Comparison of ENCODE assay signal across 16 mouse cellular contexts in the genomic region with DNA sequence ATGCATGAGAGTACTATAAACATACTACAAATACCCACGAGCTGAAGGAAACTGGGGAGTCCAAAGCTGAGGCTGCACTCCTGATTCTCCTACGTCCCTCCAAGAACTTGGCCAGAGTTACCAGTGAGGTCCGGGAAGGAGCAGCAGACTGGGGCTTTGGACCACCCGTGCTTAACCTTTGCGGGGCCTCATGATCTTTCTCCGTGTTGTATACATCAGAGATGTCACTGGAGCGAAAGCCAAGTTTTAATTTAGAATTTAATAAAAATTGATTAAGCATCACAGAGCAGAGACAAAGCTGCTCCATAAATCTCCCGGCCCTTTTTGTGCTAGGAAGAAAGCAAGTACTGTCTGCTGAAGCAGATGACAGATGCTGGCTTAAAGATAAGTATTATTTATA.
DNase-seq lines count a peak whose midpoint lies in the region; ATAC-seq and TF ChIP-seq lines count a peak whose summit lies in the region.
"Had no signal": no experiment of that assay in that cellular context is flagged by ENCODE, and none has a peak within 500 bp of the region (broad histone marks: within the 10 kb centered on the region; RNA-seq: fewer than 3 reads in every experiment).

No protein-coding gene starts in this region.

- TF ChIP-seq CTCF in layer of hippocampus, adult 2 months (conservative IDR thresholded peaks at IDR 0.05), result no peak
- no peak for TF ChIP-seq CTCF in lung, postnatal 0 days (IDR thresholded peaks at IDR 0.05)

- intact Hi-C loops in heart, postnatal 14 days (cut with DNase I), result no loop called here

- no peak overlapping the region for H3K9ac ChIP-seq in heart, embryonic 15.5 days
- no peak overlapping the region for H3K9ac ChIP-seq in lung, postnatal 0 days (replicated peaks; ENCODE audit: low read depth)
- H3K9ac ChIP-seq: hindbrain, embryonic 13.5 days had no signal

- peaks cover 88% of the 10 kb centered on the region for H3K4me1 ChIP-seq in heart, embryonic 15.5 days (replicated peaks)
- H3K4me1 ChIP-seq in lung, postnatal 0 days (ENCODE audit: insufficient read depth, low read depth, low read length), result peaks cover 34% of the 10 kb centered on the region

- no peak for DNase-seq in heart, postnatal 14 days
- no peak for DNase-seq in layer of hippocampus, adult 2 months (ENCODE audit: low spot score in 2 of 2)
- no peak for DNase-seq in layer of hippocampus, adult 11-12 months (ENCODE audit: low spot score)
- DNase-seq in lung, postnatal 0 days (ENCODE audit: low spot score), result peak; percentile 36
- DNase-seq in lung, postnatal 36 days, result no peak
- DNase-seq: adrenal gland, adult 2 months; cerebellum, adult 8-10 months; heart, adult 2 months; left cerebral cortex, postnatal 4 days; right cerebral cortex, postnatal 4 days; thymus, postnatal 25 days had no signal

- WGBS in heart, embryonic 15.5 days, result 47% methylated on average over 8 of the region's 8 CpGs
- WGBS in lung, postnatal 0 days, result 31% methylated on average over 8 of the region's 8 CpGs

- H3K4me2 ChIP-seq in heart, embryonic 15.5 days, result no peak overlapping the region
- H3K4me2 ChIP-seq in lung, postnatal 0 days (replicated peaks; ENCODE audit: low read depth, low read length), result 0 out of 2 replicates have a peak overlapping the region, but pooled peaks have one; percentile 1
- H3K4me2 ChIP-seq: hindbrain, embryonic 13.5 days had no signal

- H3K27me3 ChIP-seq in heart, embryonic 15.5 days, result no peaks in the 10 kb centered on the region
- H3K27me3 ChIP-seq in lung, postnatal 0 days (replicated peaks; ENCODE audit: insufficient read depth, low read length), result no peaks in the 10 kb centered on the region
- H3K27me3 ChIP-seq: hindbrain, embryonic 13.5 days had no signal

- TF ChIP-seq EP300 in lung, postnatal 0 days (IDR thresholded peaks at IDR 0.05), result no peak

- ATAC-seq in heart, embryonic 15.5 days (replicated peaks; ENCODE audit: insufficient number of reproducible peaks, insufficient read depth, low FRiP score, low read depth), result no peak
- no peak for ATAC-seq in lung, postnatal 0 days
- ATAC-seq in megakaryocyte-erythroid progenitor cell, adult 5-6 weeks (replicated peaks; ENCODE audit: low FRiP score, low TSS enrichment, poor library complexity, severe bottlenecking), result no peak

- no peaks in the 10 kb centered on the region for H3K36me3 ChIP-seq in heart, embryonic 15.5 days
- no peaks in the 10 kb centered on the region for H3K36me3 ChIP-seq in lung, postnatal 0 days (ENCODE audit: insufficient read depth, low read length)
- H3K36me3 ChIP-seq: forebrain, embryonic 10.5 days; hindbrain, embryonic 13.5 days; midbrain, embryonic 10.5 days had no signal

- H3K27ac ChIP-seq in heart, embryonic 15.5 days, result peak overlapping the region; percentile 58
- peak overlapping the region; percentile 29; the same call in 1 of the 2 replicates for H3K27ac ChIP-seq in layer of hippocampus, adult 2 months
- H3K27ac ChIP-seq in lung, postnatal 0 days (ENCODE audit: low read length), result peak overlapping the region; percentile 16; the same call in 1 of the 2 replicates
- H3K27ac ChIP-seq: forebrain, embryonic 10.5 days; hindbrain, embryonic 13.5 days; midbrain, embryonic 10.5 days had no signal

- H3K9me3 ChIP-seq in heart, embryonic 15.5 days (replicated peaks), result no peaks in the 10 kb centered on the region
- H3K9me3 ChIP-seq in lung, postnatal 0 days (ENCODE audit: low read length), result no peaks in the 10 kb centered on the region
- H3K9me3 ChIP-seq: forebrain, embryonic 10.5 days; hindbrain, embryonic 13.5 days; midbrain, embryonic 10.5 days had no signal

- no peak overlapping the region for H3K4me3 ChIP-seq in heart, embryonic 15.5 days
- no peak overlapping the region for H3K4me3 ChIP-seq in layer of hippocampus, adult 2 months
- H3K4me3 ChIP-seq in lung, postnatal 0 days (ENCODE audit: low read depth, low read length), result no peak overlapping the region
- H3K4me3 ChIP-seq: forebrain, embryonic 10.5 days; heart, adult 2 months; hindbrain, embryonic 13.5 days; midbrain, embryonic 10.5 days had no signal
